Mouse (Mus musculus): ENCODE data around the gene Chmp6.

Gene Chmp6

DNA sequence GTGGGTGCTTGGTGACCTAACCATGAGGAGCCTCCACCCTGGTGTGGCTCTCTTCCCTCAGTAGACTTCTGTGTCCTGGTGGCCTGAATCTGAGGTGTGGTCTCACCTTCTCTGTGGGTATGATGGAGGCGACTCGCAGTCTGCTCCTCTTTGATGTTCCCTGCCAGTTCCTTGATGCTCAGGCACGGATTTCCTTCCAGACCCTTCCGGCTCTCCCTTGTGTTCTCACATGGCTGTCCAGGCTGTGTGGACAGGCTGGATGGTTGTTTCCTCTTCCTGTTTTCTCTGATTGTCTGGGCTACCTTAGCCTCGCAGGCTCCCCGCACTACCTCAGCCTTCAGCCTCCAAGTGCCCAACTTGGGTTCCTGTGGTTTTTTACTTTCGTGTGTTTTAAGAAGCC, 45.6 kb downstream of the Chmp6 start:
- H3K36me3 ChIP-seq (ENCODE audit: insufficient read depth, low read length): peaks cover 42% of the 10 kb centered on the region

DNA sequence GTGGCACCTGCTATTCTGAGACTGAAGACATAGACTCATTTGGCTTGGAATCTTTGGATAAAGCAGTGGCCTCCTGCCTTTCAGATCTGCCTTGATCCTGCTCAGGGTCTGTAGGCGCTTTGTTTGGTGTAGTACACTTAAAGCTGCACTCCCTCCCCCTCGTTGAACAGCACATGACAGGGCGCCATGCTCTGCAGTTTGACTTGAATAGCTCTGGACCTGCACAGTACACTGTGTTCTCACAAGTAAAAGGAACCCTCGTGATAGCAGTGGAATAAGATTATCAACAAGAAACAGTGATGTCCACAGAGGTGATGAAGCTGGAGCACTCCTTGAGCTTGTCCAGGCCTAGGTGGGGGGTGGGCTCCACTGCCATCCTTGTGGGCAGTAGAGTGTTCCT, 46.5 kb downstream of the Chmp6 start:
- Histone ChIP-seq H3K4me1 (replicated peaks; ENCODE audit: low read depth, low read length) (peaks cover 47% of the 10 kb centered on the region), H3K36me3 (ENCODE audit: insufficient read depth, low read length) (peaks cover 47% of the 10 kb centered on the region), H3K4me3 (replicated peaks; ENCODE audit: low read length) (no peak overlapping the region), H3K9me3 (ENCODE audit: low read length) (no peaks in the 10 kb centered on the region), H3K27me3 (ENCODE audit: insufficient read depth, low read length) (no peaks in the 10 kb centered on the region)
- TF ChIP-seq CTCF (conservative IDR thresholded peaks at IDR 0.05; ENCODE audit: low read length): no peak
- TF ChIP-seq NANOG (IDR thresholded peaks at IDR 0.05; ENCODE audit: borderline replicate concordance, low read length): no peak
- no peak for TF ChIP-seq POU5F1 (IDR thresholded peaks at IDR 0.05; ENCODE audit: borderline replicate concordance, low read length)

More for the DNA sequence above, 45.6 kb downstream of the Chmp6 start:
- Histone ChIP-seq H3K4me1 (replicated peaks; ENCODE audit: low read depth, low read length) (peaks cover 52% of the 10 kb centered on the region), H3K4me3 (replicated peaks; ENCODE audit: low read length) (no peak overlapping the region), H3K9me3 (ENCODE audit: low read length) (no peaks in the 10 kb centered on the region), H3K27me3 (ENCODE audit: insufficient read depth, low read length) (no peaks in the 10 kb centered on the region)
- TF ChIP-seq POU5F1 (IDR thresholded peaks at IDR 0.05; ENCODE audit: borderline replicate concordance, low read length) (no peak), CTCF (conservative IDR thresholded peaks at IDR 0.05; ENCODE audit: low read length) (no peak), NANOG (IDR thresholded peaks at IDR 0.05; ENCODE audit: borderline replicate concordance, low read length) (no peak)

DNA sequence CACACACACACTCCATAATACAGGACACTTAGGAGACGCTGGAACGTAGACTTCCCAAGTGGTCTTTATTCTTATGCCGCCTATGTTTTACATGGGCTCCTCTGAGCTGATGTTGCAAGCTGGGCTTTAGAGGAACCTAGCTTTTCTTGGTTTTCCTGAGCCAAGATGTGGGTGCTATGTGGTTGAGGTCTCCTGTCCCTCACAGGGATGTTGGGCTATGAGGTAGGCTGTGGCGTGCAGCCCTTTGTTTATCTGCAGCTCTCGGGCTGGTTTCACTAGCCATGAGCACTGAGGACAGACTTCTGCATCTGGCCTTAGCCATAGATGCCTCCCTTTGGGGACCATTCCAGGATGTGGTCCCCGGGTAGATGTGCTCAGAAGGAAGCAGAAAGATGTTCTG, 47.4 kb downstream of the Chmp6 start:
- Histone ChIP-seq H3K27me3 (ENCODE audit: insufficient read depth, low read length) (no peaks in the 10 kb centered on the region), H3K9me3 (ENCODE audit: low read length) (no peaks in the 10 kb centered on the region), H3K36me3 (ENCODE audit: insufficient read depth, low read length) (peaks cover 56% of the 10 kb centered on the region), H3K4me3 (replicated peaks; ENCODE audit: low read length) (no peak overlapping the region), H3K4me1 (replicated peaks; ENCODE audit: low read depth, low read length) (peaks cover 37% of the 10 kb centered on the region)
- TF ChIP-seq NANOG (IDR thresholded peaks at IDR 0.05; ENCODE audit: borderline replicate concordance, low read length): no peak
- TF ChIP-seq POU5F1 (IDR thresholded peaks at IDR 0.05; ENCODE audit: borderline replicate concordance, low read length): no peak
- no peak for TF ChIP-seq CTCF (conservative IDR thresholded peaks at IDR 0.05; ENCODE audit: low read length)

DNA sequence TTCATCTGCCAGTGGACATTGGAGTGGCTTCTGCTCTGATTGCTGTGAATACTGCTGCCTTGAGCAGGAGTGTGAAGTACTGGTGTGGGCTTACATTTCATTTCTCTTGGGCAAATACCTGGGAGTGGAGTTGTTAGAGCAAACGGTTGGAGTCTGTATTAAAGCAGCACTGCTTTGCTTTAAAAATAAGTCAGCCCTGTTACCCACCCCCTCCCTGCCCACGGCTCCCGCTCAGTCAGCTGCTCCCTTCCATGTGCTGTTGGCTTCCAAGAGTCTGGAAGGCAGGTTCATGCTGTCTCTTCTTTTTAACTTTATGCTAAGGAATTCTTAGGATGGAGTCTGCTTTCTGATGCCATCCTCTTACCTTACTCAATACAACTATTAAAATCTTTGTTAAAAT, 48.3 kb downstream of the Chmp6 start:
- no peaks in the 10 kb centered on the region for H3K27me3 ChIP-seq (ENCODE audit: insufficient read depth, low read length)
- no peaks in the 10 kb centered on the region for H3K9me3 ChIP-seq (ENCODE audit: low read length)
- TF ChIP-seq NANOG (IDR thresholded peaks at IDR 0.05; ENCODE audit: borderline replicate concordance, low read length): no peak
- TF ChIP-seq POU5F1 (IDR thresholded peaks at IDR 0.05; ENCODE audit: borderline replicate concordance, low read length): no peak
- TF ChIP-seq CTCF (conservative IDR thresholded peaks at IDR 0.05; ENCODE audit: low read length): no peak
- H3K36me3 ChIP-seq (ENCODE audit: insufficient read depth, low read length): peaks cover 65% of the 10 kb centered on the region
- no peak overlapping the region for H3K4me3 ChIP-seq (replicated peaks; ENCODE audit: low read length)
- H3K4me1 ChIP-seq (replicated peaks; ENCODE audit: low read depth, low read length): peaks cover 29% of the 10 kb centered on the region

DNA sequence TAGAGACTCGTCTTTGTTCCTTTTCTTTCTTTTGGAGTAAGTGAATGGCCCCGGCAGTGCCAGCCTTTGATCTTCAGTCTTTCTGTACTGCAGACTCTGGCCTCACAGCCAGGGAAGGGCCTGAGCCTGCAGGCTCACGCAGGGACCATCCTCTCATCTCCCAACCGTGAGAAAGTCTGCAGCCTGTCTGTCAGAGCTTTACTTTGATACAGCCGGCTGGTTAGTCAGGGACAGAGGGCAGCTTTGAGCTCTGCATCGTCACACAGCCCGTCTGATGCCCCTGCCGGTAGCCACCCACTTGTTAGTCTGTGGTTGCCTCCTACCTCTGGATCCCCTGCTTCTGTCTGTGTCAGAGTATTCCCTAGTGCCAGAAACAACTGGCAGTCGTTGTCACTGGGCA, 51.8 kb downstream of the Chmp6 start:
- Histone ChIP-seq H3K36me3 (ENCODE audit: insufficient read depth, low read length) (peaks cover 64% of the 10 kb centered on the region), H3K4me3 (replicated peaks; ENCODE audit: low read length) (no peak overlapping the region), H3K4me1 (replicated peaks; ENCODE audit: low read depth, low read length) (peaks cover 8% of the 10 kb centered on the region; the same call in 1 of the 2 replicates), H3K27me3 (ENCODE audit: insufficient read depth, low read length) (no peaks in the 10 kb centered on the region), H3K9me3 (ENCODE audit: low read length) (no peaks in the 10 kb centered on the region)
- TF ChIP-seq CTCF (conservative IDR thresholded peaks at IDR 0.05; ENCODE audit: low read length) (no peak), POU5F1 (IDR thresholded peaks at IDR 0.05; ENCODE audit: borderline replicate concordance, low read length) (no peak), NANOG (IDR thresholded peaks at IDR 0.05; ENCODE audit: borderline replicate concordance, low read length) (no peak)

DNA sequence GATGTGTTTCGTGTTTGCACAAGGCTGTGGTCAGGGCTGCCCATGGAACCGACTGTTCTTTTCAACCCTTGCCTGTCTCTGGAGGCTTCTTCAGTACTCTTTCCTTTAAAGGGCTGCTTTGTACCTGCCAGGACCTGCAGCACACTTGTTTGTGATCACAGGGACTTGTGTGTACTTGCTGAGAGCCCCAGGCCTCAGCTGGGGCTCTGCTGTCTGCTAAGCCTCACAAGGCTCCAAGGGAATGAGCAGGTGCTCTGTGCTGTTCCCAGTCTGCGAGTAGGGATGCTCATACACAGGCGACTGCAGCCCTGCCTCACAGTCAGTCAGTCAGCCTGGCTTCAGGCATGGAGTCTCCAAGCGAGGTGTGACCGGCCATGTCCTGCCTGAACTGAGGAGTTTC, 53.1 kb downstream of the Chmp6 start:
- Histone ChIP-seq H3K9me3 (ENCODE audit: low read length) (no peaks in the 10 kb centered on the region), H3K27me3 (ENCODE audit: insufficient read depth, low read length) (no peaks in the 10 kb centered on the region), H3K36me3 (ENCODE audit: insufficient read depth, low read length) (peaks cover 57% of the 10 kb centered on the region), H3K4me3 (replicated peaks; ENCODE audit: low read length) (no peak overlapping the region), H3K4me1 (replicated peaks; ENCODE audit: low read depth, low read length) (peaks cover 14% of the 10 kb centered on the region)
- no peak for TF ChIP-seq NANOG (IDR thresholded peaks at IDR 0.05; ENCODE audit: borderline replicate concordance, low read length)
- no peak for TF ChIP-seq POU5F1 (IDR thresholded peaks at IDR 0.05; ENCODE audit: borderline replicate concordance, low read length)
- TF ChIP-seq CTCF (conservative IDR thresholded peaks at IDR 0.05; ENCODE audit: low read length): no peak

DNA sequence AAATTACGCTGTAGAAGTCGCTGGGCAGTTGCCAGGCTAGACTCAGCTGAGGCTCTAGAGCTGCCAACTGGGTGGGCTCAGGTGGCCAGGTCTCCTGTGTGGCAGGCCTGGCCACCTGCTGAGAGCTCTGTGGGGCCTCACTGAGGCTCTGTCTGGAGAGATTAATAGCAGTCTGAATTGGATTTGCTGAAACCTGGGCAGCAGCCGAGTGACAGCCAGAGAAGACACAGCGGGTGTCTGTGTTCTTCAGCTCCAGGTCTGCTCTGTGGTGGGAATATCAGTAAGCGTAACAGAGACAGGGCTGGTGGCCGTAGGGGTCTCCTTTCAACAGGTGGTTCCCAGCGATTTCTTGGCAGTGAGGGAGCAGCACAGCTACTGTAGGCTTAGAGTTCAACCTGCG, 54.2 kb downstream of the Chmp6 start:
- peaks cover 19% of the 10 kb centered on the region for H3K4me1 ChIP-seq (replicated peaks; ENCODE audit: low read depth, low read length)
- TF ChIP-seq CTCF (conservative IDR thresholded peaks at IDR 0.05; ENCODE audit: low read length) (no peak), POU5F1 (IDR thresholded peaks at IDR 0.05; ENCODE audit: borderline replicate concordance, low read length) (no peak), NANOG (IDR thresholded peaks at IDR 0.05; ENCODE audit: borderline replicate concordance, low read length) (no peak)
- H3K27me3 ChIP-seq (ENCODE audit: insufficient read depth, low read length): no peaks in the 10 kb centered on the region
- peaks cover 53% of the 10 kb centered on the region for H3K36me3 ChIP-seq (ENCODE audit: insufficient read depth, low read length)
- H3K4me3 ChIP-seq (replicated peaks; ENCODE audit: low read length): no peak overlapping the region
- no peaks in the 10 kb centered on the region for H3K9me3 ChIP-seq (ENCODE audit: low read length)

DNA sequence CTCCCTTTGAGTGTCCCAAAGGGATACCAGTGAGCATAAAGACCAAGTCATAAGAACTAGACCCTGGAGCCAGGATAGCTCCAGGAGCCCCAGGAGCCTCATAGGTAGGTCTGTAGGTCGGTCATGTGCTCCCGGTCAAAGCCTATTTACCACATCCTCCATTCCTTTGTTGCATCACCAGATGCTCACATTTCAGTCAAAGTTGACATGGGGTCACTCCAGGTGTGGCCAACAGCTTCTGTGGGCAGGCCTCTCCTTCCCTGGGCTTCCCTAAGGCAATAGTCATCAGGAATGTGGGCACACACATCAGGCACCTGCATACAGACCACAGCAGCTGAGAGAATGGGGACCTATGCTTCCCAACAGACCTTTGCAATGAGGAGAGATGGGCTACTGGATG, 54.7 kb downstream of the Chmp6 start:
- Histone ChIP-seq H3K4me1 (replicated peaks; ENCODE audit: low read depth, low read length) (peaks cover 19% of the 10 kb centered on the region), H3K27me3 (ENCODE audit: insufficient read depth, low read length) (no peaks in the 10 kb centered on the region), H3K9me3 (ENCODE audit: low read length) (no peaks in the 10 kb centered on the region), H3K36me3 (ENCODE audit: insufficient read depth, low read length) (peaks cover 56% of the 10 kb centered on the region), H3K4me3 (replicated peaks; ENCODE audit: low read length) (no peak overlapping the region)
- TF ChIP-seq NANOG (IDR thresholded peaks at IDR 0.05; ENCODE audit: borderline replicate concordance, low read length) (no peak), CTCF (conservative IDR thresholded peaks at IDR 0.05; ENCODE audit: low read length) (no peak), POU5F1 (IDR thresholded peaks at IDR 0.05; ENCODE audit: borderline replicate concordance, low read length) (no peak)

All from E14TG2a.4 (cell line).